Mouse (Mus musculus): ENCODE results near the gene Rps6kc1. TPM values are rescaled to one million over a fixed set of nuclear protein-coding genes. Genes with fewer than 3 reads are reported as not detected.

Gene Rps6kc1
- total and polyA plus RNA-seq, 2 experiments = 8.1 to 9.2 TPM

GRCm38 (mm10) chr1:190947986-190948385 is 36.4 kb upstream of the Rps6kc1 start:
- peaks cover 9% of the 10 kb centered on the region for H3K36me3 ChIP-seq (ENCODE audit: control insufficient read depth, insufficient read depth, low read length)
- H3K4me3 ChIP-seq (ENCODE audit: insufficient read depth, low read depth, low read length) = no peak overlapping the region
- DNase-seq (ENCODE audit: extremely low read depth, low read depth, low spot score) = no peak
- 73% methylated on average over 5 of the region's 5 CpGs for WGBS
- H3K79me2 ChIP-seq (ENCODE audit: control insufficient read depth, insufficient read depth, low read length) = no peaks in the 10 kb centered on the region
- H3K27me3 ChIP-seq (ENCODE audit: control insufficient read depth, insufficient read depth, low read length) = no peaks in the 10 kb centered on the region
- no peak overlapping the region for H3K27ac ChIP-seq (replicated peaks; ENCODE audit: insufficient read depth, low read depth, low read length)
- no peak overlapping the region for H3K9ac ChIP-seq (ENCODE audit: low read depth, low read length)
- TF ChIP-seq POLR2A (IDR thresholded peaks at IDR 0.05; ENCODE audit: extremely low read depth, insufficient read depth, low read length) = no peak
- no peak for TF ChIP-seq CTCF (IDR thresholded peaks at IDR 0.05; ENCODE audit: low read depth, low read length)
- no peaks in the 10 kb centered on the region for H3K4me1 ChIP-seq (ENCODE audit: control insufficient read depth, insufficient read depth, low read length)

GRCm38 (mm10) chr1:190944109-190944760 is 32.7 kb upstream of the Rps6kc1 start:
- no peak overlapping the region for H3K9ac ChIP-seq (ENCODE audit: low read depth, low read length)
- peak; percentile 45 for DNase-seq (ENCODE audit: extremely low read depth, low read depth, low spot score)
- no peaks in the 10 kb centered on the region for H3K79me2 ChIP-seq (ENCODE audit: control insufficient read depth, insufficient read depth, low read length)
- H3K36me3 ChIP-seq (ENCODE audit: control insufficient read depth, insufficient read depth, low read length) = peaks cover 27% of the 10 kb centered on the region
- no peak overlapping the region for H3K27ac ChIP-seq (replicated peaks; ENCODE audit: insufficient read depth, low read depth, low read length)
- H3K4me1 ChIP-seq (ENCODE audit: control insufficient read depth, insufficient read depth, low read length) = no peaks in the 10 kb centered on the region
- H3K4me3 ChIP-seq (ENCODE audit: insufficient read depth, low read depth, low read length) = no peak overlapping the region
- 54% methylated on average over 6 of the region's 6 CpGs for WGBS
- H3K27me3 ChIP-seq (ENCODE audit: control insufficient read depth, insufficient read depth, low read length) = no peaks in the 10 kb centered on the region
- peak; percentile 79 for TF ChIP-seq CTCF (IDR thresholded peaks at IDR 0.05; ENCODE audit: low read depth, low read length)
- no peak for TF ChIP-seq POLR2A (IDR thresholded peaks at IDR 0.05; ENCODE audit: extremely low read depth, insufficient read depth, low read length)

- Histone ChIP-seq H3K36me3 (ENCODE audit: control insufficient read depth, insufficient read depth, low read length) (peaks cover 50% of the 10 kb centered on the region), H3K4me3 (ENCODE audit: insufficient read depth, low read depth, low read length) (no peak overlapping the region), H3K4me1 (ENCODE audit: control insufficient read depth, insufficient read depth, low read length) (no peaks in the 10 kb centered on the region), H3K79me2 (ENCODE audit: control insufficient read depth, insufficient read depth, low read length) (no peaks in the 10 kb centered on the region), H3K27ac (replicated peaks; ENCODE audit: insufficient read depth, low read depth, low read length) (no peak overlapping the region), H3K9ac (ENCODE audit: low read depth, low read length) (no peak overlapping the region), H3K27me3 (ENCODE audit: control insufficient read depth, insufficient read depth, low read length) (no peaks in the 10 kb centered on the region)
- TF ChIP-seq CTCF (IDR thresholded peaks at IDR 0.05; ENCODE audit: low read depth, low read length) = no peak
- TF ChIP-seq POLR2A (IDR thresholded peaks at IDR 0.05; ENCODE audit: extremely low read depth, insufficient read depth, low read length) = no peak
- 96% methylated on average over 7 of the region's 7 CpGs for WGBS
- DNase-seq (ENCODE audit: extremely low read depth, low read depth, low spot score) = no peak
These were observed 28.2 kb upstream of the Rps6kc1 start for GRCm38 (mm10) chr1:190939803-190940202.

DNA sequence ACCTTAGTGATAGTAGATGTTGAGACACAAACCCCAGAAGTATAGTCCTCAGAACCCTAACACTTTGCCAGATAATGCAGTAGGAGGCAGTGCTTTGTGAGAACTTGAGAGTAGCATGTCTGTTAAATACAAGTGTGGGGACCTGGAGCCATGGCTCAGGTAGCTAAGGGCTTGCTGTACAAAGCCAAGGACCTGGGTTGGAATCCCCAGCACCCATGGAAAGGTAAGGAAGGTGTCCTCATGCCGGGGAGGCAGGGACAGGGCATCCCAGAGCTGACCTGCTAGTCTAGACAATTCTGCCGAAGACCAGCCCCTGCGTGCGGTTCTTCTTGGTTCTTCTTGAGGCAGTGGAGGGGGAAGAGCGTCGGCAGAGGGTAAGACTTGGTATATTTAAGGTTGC is 18.6 kb upstream of the Rps6kc1 start:
- DNase-seq (ENCODE audit: extremely low read depth, low read depth, low spot score) = no peak
- Histone ChIP-seq H3K27me3 (ENCODE audit: control insufficient read depth, insufficient read depth, low read length) (no peaks in the 10 kb centered on the region), H3K4me1 (ENCODE audit: control insufficient read depth, insufficient read depth, low read length) (peaks cover 8% of the 10 kb centered on the region; the same call in 1 of the 2 replicates), H3K9ac (ENCODE audit: low read depth, low read length) (no peak overlapping the region), H3K4me3 (ENCODE audit: insufficient read depth, low read depth, low read length) (no peak overlapping the region), H3K27ac (replicated peaks; ENCODE audit: insufficient read depth, low read depth, low read length) (no peak overlapping the region), H3K79me2 (ENCODE audit: control insufficient read depth, insufficient read depth, low read length) (no peaks in the 10 kb centered on the region; the same call in 1 of the 2 replicates), H3K36me3 (ENCODE audit: control insufficient read depth, insufficient read depth, low read length) (peaks cover 14% of the 10 kb centered on the region)
- TF ChIP-seq POLR2A (IDR thresholded peaks at IDR 0.05; ENCODE audit: extremely low read depth, insufficient read depth, low read length) = no peak
- TF ChIP-seq CTCF (IDR thresholded peaks at IDR 0.05; ENCODE audit: low read depth, low read length) = no peak
- WGBS = 84% methylated on average over 6 of the region's 6 CpGs

DNA sequence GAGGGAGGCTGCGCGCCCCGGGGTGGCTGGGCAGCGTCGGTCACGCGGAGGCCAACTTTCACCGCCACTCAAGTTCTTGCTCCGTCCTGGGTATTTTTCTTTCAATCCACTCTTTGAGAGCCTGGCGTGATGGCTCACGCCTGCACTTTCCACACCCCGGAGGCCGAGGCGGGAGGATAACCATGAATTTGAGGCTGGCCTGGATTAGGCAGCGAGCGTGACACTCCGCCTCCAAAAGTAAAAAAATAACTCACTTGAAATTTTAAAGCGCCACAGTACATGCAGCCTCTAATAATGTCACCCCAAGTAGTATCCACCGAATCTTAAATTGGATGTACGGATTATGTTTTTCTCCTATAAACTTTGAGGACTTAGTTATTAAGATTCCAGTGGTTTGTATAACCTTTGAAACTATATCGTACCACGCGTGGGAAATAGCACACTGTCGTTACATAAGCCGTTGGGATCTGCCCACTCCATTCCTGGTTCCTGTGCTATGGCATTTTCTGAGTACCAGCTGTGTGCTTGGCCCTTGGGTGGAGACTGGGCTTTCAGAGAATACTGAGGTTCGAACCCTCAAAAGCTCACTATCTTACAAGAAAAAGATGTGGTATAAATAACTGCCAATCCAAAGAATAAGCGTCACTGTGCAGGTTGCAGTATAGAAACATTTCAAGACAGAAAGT is 17.6 kb upstream of the Rps6kc1 start:
- Histone ChIP-seq H3K27ac (replicated peaks; ENCODE audit: insufficient read depth, low read depth, low read length) (peak overlapping the region; percentile 95), H3K4me1 (ENCODE audit: control insufficient read depth, insufficient read depth, low read length) (peaks cover 8% of the 10 kb centered on the region; the same call in 1 of the 2 replicates), H3K27me3 (ENCODE audit: control insufficient read depth, insufficient read depth, low read length) (no peaks in the 10 kb centered on the region), H3K4me3 (ENCODE audit: insufficient read depth, low read depth, low read length) (peak overlapping the region; percentile 77), H3K9ac (ENCODE audit: low read depth, low read length) (peak overlapping the region; percentile 81), H3K79me2 (ENCODE audit: control insufficient read depth, insufficient read depth, low read length) (no peaks in the 10 kb centered on the region; the same call in 1 of the 2 replicates), H3K36me3 (ENCODE audit: control insufficient read depth, insufficient read depth, low read length) (peaks cover 10% of the 10 kb centered on the region)
- no peak for TF ChIP-seq CTCF (IDR thresholded peaks at IDR 0.05; ENCODE audit: low read depth, low read length)
- no peak for TF ChIP-seq POLR2A (IDR thresholded peaks at IDR 0.05; ENCODE audit: extremely low read depth, insufficient read depth, low read length)
- WGBS = 2% methylated on average over 27 of the region's 27 CpGs
- peak; percentile 68 for DNase-seq (ENCODE audit: extremely low read depth, low read depth, low spot score)

Measured in liver, adult 2 months (tissue).